Mouse (Mus musculus) heart, embryonic 12.5 days (tissue): ENCODE measurements around the gene Mmab. TPM values are rescaled to one million over a fixed set of nuclear protein-coding genes. Genes with fewer than 3 reads are reported as not detected.

Experiments used
- ATAC-seq: fragments of 200-750 bp; cut with Nextera tagmentation; 2 replicates; pipeline ENCODE4 v1.8.0; 2017; ENCODE audit warnings: moderate TSS enrichment, moderate library complexity; ENCODE audit not compliant: insufficient number of reproducible peaks, low FRiP score
- H3K27ac ChIP-seq: fragments of 300-500 bp; sonication (generic); 2 replicates; pipeline ENCODE4 v1.5.1; 2016; ENCODE audit warnings: mild to moderate bottlenecking, moderate library complexity; ENCODE audit not compliant: poor library complexity, severe bottlenecking
- H3K27me3 ChIP-seq: fragments of 300-500 bp; sonication (generic); replicated peaks from 2 replicates; pipeline ENCODE4 v1.6.1; 2016; ENCODE audit warnings: mild to moderate bottlenecking, moderate library complexity
- H3K36me3 ChIP-seq: fragments of 300-500 bp; sonication (generic); 2 replicates; pipeline ENCODE4 v1.6.1; 2016; ENCODE audit warnings: mild to moderate bottlenecking, moderate library complexity
- H3K4me1 ChIP-seq: fragments of 300-500 bp; sonication (generic); replicated peaks from 2 replicates; pipeline ENCODE4 v1.6.1; 2016; ENCODE audit warnings: mild to moderate bottlenecking
- H3K4me2 ChIP-seq: fragments of 300-500 bp; sonication (generic); 2 replicates; pipeline ENCODE4 v1.6.1; 2016; ENCODE audit warnings: mild to moderate bottlenecking, moderate library complexity
- H3K4me3 ChIP-seq: fragments of 300-500 bp; sonication (generic); 2 replicates; pipeline ENCODE4 v1.5.1; 2016; ENCODE audit warnings: mild to moderate bottlenecking
- H3K9ac ChIP-seq: fragments of 300-500 bp; sonication (generic); 2 replicates; pipeline ENCODE4 v1.6.1; 2016; ENCODE audit warnings: mild to moderate bottlenecking, moderate library complexity
- H3K9me3 ChIP-seq: fragments of 300-500 bp; sonication (generic); replicated peaks from 2 replicates; pipeline ENCODE4 v1.6.1; 2016; ENCODE audit warnings: mild to moderate bottlenecking, moderate library complexity
- WGBS: fragments of 180-500 bp; shearing (Covaris S2); methylation state at CpG from one replicate; pipeline ENCODE4 v1.1.7; 2016; 5-methylcytosine and 5-hydroxymethylcytosine counted together
- microRNA-seq: library from miRNA; unstranded; fragments of <30 nt; microRNA quantifications from one replicate; pipeline ENCODE4, GENCODE M21; 2017
- polyA plus RNA-seq: library from polyadenylated mRNA; unstranded; fragments of >200 nt; fragmentation: Nextera tagmentation; extraction: Ambion mirVana; gene quantifications from 2 replicates; pipeline ENCODE4 v1.2.1, GENCODE M21; 2016

Mmab gene
- polyA plus RNA-seq, 1 experiment from 2014 or later: 27.8 TPM

DNA sequence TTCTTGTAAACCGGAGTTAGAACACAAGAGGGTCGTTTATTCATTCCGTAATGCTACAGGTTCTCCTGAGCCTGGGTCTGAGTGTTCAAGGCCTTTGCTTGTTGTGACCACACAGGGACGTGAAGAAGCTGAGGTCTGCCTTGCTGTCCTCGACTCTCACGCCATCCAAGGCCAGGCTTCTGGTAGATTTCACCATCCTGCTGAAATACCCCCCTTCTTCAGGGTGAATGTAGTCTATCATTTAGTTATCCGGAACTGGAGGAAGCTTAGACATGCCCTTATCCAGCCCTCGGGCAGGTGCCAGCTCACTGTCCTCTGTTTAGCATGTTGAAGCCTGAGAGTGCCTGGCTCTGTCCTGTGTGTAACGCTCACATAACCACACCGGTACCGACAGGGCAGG, 35.0 kb downstream of the Mmab start:
- H3K27me3 ChIP-seq: no peaks in the 10 kb centered on the region
- peaks cover 93% of the 10 kb centered on the region for H3K36me3 ChIP-seq
- 90% methylated on average over 11 of the region's 11 CpGs for WGBS
- H3K4me2 ChIP-seq: no peak overlapping the region
- peaks cover 17% of the 10 kb centered on the region for H3K4me1 ChIP-seq
- H3K27ac ChIP-seq: no peak overlapping the region
- no peak overlapping the region for H3K9ac ChIP-seq
- no peak overlapping the region for H3K4me3 ChIP-seq
- no peaks in the 10 kb centered on the region for H3K9me3 ChIP-seq
- ATAC-seq: no peak

DNA sequence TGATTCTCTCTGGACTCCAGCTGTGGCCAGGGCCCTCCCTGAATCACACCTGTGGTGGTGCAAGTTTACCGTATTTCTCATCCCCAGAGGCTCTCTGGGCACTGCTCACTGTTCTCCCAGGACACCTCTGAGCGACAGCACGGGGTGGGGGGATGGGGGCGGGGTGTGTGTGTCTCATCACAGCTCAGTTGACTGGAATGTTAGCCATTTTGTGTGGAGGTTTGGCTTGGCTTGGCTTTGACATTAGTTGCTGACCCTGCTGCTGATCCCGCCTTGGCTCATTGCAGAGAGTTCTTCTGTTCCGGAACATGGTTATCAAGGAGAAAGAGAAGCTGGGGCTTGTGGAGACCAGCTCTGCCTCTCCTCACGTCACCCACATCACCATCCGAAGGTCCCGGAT, 36.0 kb downstream of the Mmab start:
- Histone ChIP-seq H3K9me3 (no peaks in the 10 kb centered on the region), H3K9ac (no peak overlapping the region), H3K36me3 (peaks cover 100% of the 10 kb centered on the region), H3K4me2 (no peak overlapping the region), H3K4me3 (no peak overlapping the region), H3K4me1 (peaks cover 7% of the 10 kb centered on the region), H3K27me3 (no peaks in the 10 kb centered on the region), H3K27ac (no peak overlapping the region)
- 85% methylated on average over 9 of the region's 9 CpGs for WGBS
- no peak for ATAC-seq

DNA sequence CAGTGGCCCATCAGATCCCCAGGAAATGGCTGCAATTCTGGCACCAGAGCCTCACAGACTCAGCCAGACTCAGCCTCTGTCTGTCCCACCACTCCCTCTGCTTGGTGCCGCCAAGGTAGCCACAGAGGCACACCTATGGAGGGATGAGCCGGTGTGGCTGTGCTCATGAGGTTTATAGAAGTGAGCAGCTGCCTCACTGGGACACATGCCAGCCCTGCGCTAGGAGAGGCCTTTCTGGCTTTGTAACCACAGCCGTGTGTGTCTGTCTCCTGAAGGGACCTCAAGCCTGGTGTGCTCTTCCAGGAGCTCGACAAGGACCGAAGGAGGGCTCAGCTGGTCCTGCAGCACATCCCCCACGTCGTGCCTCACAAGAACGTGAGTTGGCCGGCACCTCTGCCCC, 36.6 kb downstream of the Mmab start:
- H3K27me3 ChIP-seq: no peaks in the 10 kb centered on the region
- H3K4me2 ChIP-seq: no peak overlapping the region
- no peak overlapping the region for H3K9ac ChIP-seq
- H3K27ac ChIP-seq: no peak overlapping the region
- peaks cover 1% of the 10 kb centered on the region for H3K4me1 ChIP-seq
- ATAC-seq: no peak
- WGBS: 90% methylated on average over 10 of the region's 10 CpGs
- no peaks in the 10 kb centered on the region for H3K9me3 ChIP-seq
- peaks cover 100% of the 10 kb centered on the region for H3K36me3 ChIP-seq
- no peak overlapping the region for H3K4me3 ChIP-seq

DNA sequence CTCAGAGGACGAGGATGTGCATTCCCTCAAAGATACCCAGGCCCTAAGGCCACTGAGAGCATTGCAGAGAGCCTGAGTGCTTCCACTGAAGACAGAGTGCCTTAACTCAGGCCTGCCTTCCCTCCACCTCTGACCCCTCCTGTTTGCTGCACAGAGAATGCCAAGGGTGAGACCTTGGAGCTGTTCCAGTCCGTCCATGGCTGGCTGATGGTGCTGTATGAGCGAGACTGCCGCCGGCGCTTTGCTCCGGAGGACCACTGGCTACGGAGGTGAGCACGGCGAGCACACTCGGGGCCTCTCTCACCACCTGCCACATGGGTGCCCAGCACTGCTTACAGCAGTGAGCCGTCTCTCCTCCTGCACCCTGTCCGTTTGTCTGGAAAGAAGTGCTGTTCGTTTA, 37.3 kb downstream of the Mmab start:
- H3K27me3 ChIP-seq: no peaks in the 10 kb centered on the region
- WGBS: 88% methylated on average over 14 of the region's 14 CpGs
- no peak for ATAC-seq
- no peak overlapping the region for H3K27ac ChIP-seq
- peaks cover 100% of the 10 kb centered on the region for H3K36me3 ChIP-seq
- no peaks in the 10 kb centered on the region for H3K4me1 ChIP-seq
- no peak overlapping the region for H3K4me2 ChIP-seq
- H3K9me3 ChIP-seq: no peaks in the 10 kb centered on the region
- H3K4me3 ChIP-seq: no peak overlapping the region
- no peak overlapping the region for H3K9ac ChIP-seq

DNA sequence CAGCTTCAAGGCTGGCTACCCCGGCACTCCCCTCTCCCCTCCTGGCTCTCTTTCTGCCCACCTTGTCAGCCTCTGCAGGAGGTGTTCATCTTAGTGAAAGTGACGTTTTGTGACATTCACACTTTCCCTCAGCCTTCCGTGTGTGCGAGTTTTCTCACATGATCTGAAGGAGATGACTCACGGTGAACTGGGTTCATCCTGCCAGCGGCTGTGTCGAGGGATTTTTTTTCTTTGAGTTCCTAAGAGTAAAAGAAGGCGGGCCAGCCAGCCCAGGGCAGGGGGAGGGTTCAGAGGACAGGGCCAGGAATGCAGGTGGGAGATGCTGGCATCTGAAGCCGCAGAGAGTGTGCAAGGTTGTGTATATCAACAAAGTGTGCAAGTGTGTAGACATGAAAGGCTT, 50.7 kb downstream of the Mmab start:
- Histone ChIP-seq H3K4me3 (no peak overlapping the region), H3K9me3 (no peaks in the 10 kb centered on the region), H3K4me1 (no peaks in the 10 kb centered on the region), H3K27me3 (no peaks in the 10 kb centered on the region), H3K36me3 (peaks cover 97% of the 10 kb centered on the region), H3K9ac (no peak overlapping the region), H3K4me2 (no peak overlapping the region), H3K27ac (no peak overlapping the region)
- WGBS: 80% methylated on average over 9 of the region's 9 CpGs
- no peak for ATAC-seq

DNA sequence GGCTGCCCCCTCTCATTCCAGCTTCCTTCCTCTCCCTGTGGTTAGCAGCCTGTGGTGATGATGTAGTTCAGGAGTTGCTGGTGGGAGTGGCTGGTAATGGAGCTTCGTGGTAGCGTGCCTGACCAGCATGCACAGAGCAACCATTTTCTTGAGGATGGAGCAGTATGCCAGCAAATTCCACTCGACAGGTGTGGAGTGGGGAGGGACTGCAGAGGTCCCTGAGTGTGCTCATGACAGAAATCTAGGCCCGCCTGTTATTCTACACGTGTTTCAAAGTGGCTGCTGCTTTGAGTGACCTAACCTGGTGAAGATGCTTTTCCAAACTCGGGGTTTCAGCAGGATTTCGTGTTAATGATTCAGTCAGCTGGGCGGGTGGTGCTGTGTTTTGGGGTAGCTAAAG, 59.4 kb downstream of the Mmab start:
- H3K4me2 ChIP-seq: no peak overlapping the region
- ATAC-seq: no peak
- WGBS: 89% methylated on average over 8 of the region's 8 CpGs

DNA sequence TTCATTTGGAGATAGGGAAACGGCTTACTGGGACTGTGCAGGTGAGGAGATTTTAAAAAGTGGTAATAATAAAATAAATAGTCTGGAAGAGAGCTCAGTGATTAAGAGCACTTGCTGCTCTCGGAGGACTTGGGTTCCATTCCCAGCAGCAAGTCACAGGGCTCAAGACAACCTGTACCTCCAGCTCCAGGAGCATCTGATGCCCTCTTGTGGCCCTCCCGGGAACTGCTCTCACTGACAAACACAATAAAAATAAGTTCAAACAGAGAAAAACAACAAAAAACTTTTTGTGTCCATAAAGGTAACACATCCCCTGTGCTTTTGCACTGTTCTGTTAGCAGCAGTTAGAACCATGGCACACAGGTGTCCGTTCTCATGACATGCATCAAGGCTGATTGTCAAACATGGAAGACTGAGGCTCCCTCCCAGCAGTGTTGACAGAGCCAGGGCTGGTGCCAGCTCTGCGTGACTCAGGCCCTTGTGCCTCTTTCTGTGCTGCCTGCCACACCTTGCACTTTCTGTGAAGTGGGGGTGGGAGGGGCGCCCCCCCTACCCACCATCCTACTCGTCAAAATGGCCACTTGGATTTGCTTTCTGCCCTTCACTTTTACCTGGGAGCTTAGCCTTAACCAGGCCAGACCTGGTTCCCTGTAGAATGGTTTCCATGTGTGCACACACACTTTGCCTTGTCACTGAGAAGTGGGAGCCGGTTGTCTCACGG, 60.5 kb downstream of the Mmab start:
- Histone ChIP-seq H3K36me3 (peaks cover 41% of the 10 kb centered on the region), H3K27me3 (no peaks in the 10 kb centered on the region), H3K9ac (no peak overlapping the region), H3K4me2 (no peak overlapping the region), H3K9me3 (no peaks in the 10 kb centered on the region), H3K4me3 (no peak overlapping the region), H3K27ac (no peak overlapping the region), H3K4me1 (peaks cover 28% of the 10 kb centered on the region)
- no peak for ATAC-seq
- 78% methylated on average over 9 of the region's 9 CpGs for WGBS

More for the DNA sequence above, 59.4 kb downstream of the Mmab start:
- H3K4me1 ChIP-seq: peaks cover 17% of the 10 kb centered on the region
- H3K36me3 ChIP-seq: peaks cover 52% of the 10 kb centered on the region
- H3K9me3 ChIP-seq: no peaks in the 10 kb centered on the region
- no peak overlapping the region for H3K27ac ChIP-seq
- no peaks in the 10 kb centered on the region for H3K27me3 ChIP-seq
- no peak overlapping the region for H3K9ac ChIP-seq
- no peak overlapping the region for H3K4me3 ChIP-seq

Small RNA genes lying within 50 kb of the gene (microRNA-seq; reads per million reads assigned to microRNA genes)
- not detected for gene Mir7027

Other genes with a start within 250 kb of the Mmab start
- not detected in 2 replicates for gene Foxn4, start 170.3 kb downstream of the Mmab start, polyA plus RNA-seq
- gene Myo1h, start 154.9 kb downstream of the Mmab start, polyA plus RNA-seq: 0.64 and 0.68 TPM in 2 replicates
- gene Kctd10, start 63.6 kb downstream of the Mmab start, polyA plus RNA-seq: 108 and 111 TPM in 2 replicates
- 57.0 and 63.3 TPM in 2 replicates for gene Ube3b, start 63.5 kb downstream of the Mmab start, polyA plus RNA-seq
- 23.3 and 24.3 TPM in 2 replicates for gene Mvk, start 209 bp upstream of the Mmab start, polyA plus RNA-seq
- 0.63 and 1.1 TPM in 2 replicates for gene Fam222a, start 124.0 kb upstream of the Mmab start, polyA plus RNA-seq
- gene Trpv4, start 214.4 kb upstream of the Mmab start, polyA plus RNA-seq: 0.95 and 0.96 TPM in 2 replicates
- 55.3 and 56.5 TPM in 2 replicates for gene Gltp, start 246.9 kb upstream of the Mmab start, polyA plus RNA-seq